Mouse (Mus musculus) lung, postnatal 0 days (tissue): ENCODE data around the gene Osm. TPM values are rescaled to one million over a fixed set of nuclear protein-coding genes. Genes with fewer than 3 reads are reported as not detected.

Source experiments
- ATAC-seq: fragments of 200-750 bp; cut with Nextera tagmentation; 2 replicates; pipeline ENCODE4 v1.8.0; 2017; ENCODE audit warnings: moderate library complexity
- DNase-seq: peaks from one replicate; pipeline ENCODE4 v3.0.0-alpha.2; 2016; ENCODE audit warnings: low spot score
- H3K27ac ChIP-seq: fragments of 300-500 bp; sonication (generic); 2 replicates; pipeline ENCODE4 v1.5.1; 2014; ENCODE audit warnings: antibody characterized with exemption, mild to moderate bottlenecking, low read length, mixed read lengths
- H3K27me3 ChIP-seq: fragments of 300-500 bp; sonication (generic); replicated peaks from 2 replicates; pipeline ENCODE4 v1.6.1; 2014; ENCODE audit warnings: low read length, mixed read lengths; ENCODE audit not compliant: insufficient read depth
- H3K36me3 ChIP-seq: fragments of 300-500 bp; sonication (generic); 2 replicates; pipeline ENCODE4 v1.6.1; 2014; ENCODE audit warnings: low read length, mixed read lengths; ENCODE audit not compliant: insufficient read depth
- H3K4me1 ChIP-seq: fragments of 300-500 bp; sonication (generic); 2 replicates; pipeline ENCODE4 v1.6.1; 2014; ENCODE audit warnings: antibody characterized with exemption, low read depth, low read length, mixed read lengths; ENCODE audit not compliant: insufficient read depth
- H3K4me2 ChIP-seq: fragments of 300-500 bp; sonication (generic); replicated peaks from 2 replicates; pipeline ENCODE4 v1.6.1; 2014; ENCODE audit warnings: low read depth, mild to moderate bottlenecking, low read length, moderate library complexity, mixed read lengths
- H3K4me3 ChIP-seq: fragments of 300-500 bp; sonication (generic); 2 replicates; pipeline ENCODE4 v1.5.1; 2014; ENCODE audit warnings: low read depth, low read length
- H3K9ac ChIP-seq: fragments of 300-500 bp; sonication (generic); replicated peaks from 2 replicates; pipeline ENCODE4 v1.6.1; 2014; ENCODE audit warnings: low read depth, mild to moderate bottlenecking
- H3K9me3 ChIP-seq: fragments of 300-500 bp; sonication (generic); 2 replicates; pipeline ENCODE4 v1.6.1; 2016; ENCODE audit warnings: low read length, mixed read lengths
- CTCF ChIP-seq: IDR thresholded peaks from 2 replicates; pipeline ENCODE4 v1.5.1; 2016; ENCODE audit warnings: antibody characterized with exemption, mild to moderate bottlenecking
- EP300 ChIP-seq: IDR thresholded peaks from 2 replicates; pipeline ENCODE4 v1.6.1; 2016; ENCODE audit warnings: antibody characterized with exemption, mild to moderate bottlenecking, control low read depth
- WGBS: fragments of 180-500 bp; shearing (Covaris S2); extraction: QIAGEN DNeasy Blood & Tissue Kit; methylation state at CpG from one replicate; pipeline ENCODE4 v1.1.7; 2014; 5-methylcytosine and 5-hydroxymethylcytosine counted together
- polyA plus RNA-seq: library from polyadenylated mRNA; unstranded; fragments of >200 nt; fragmentation: Nextera tagmentation; extraction: Ambion mirVana; gene quantifications from 2 replicates; pipeline ENCODE4 v1.2.1, GENCODE M21; 2015

Gene Osm
- polyA plus RNA-seq, 1 experiment from 2014 or later, result 0.69 TPM

GRCm38 (mm10) chr11:4193420-4193819 lies 42.8 kb upstream of the Osm start:
- Histone ChIP-seq H3K4me1 (peaks cover 7% of the 10 kb centered on the region; the same call in 1 of the 2 replicates), H3K4me3 (no peak overlapping the region), H3K9me3 (no peaks in the 10 kb centered on the region), H3K4me2 (no peak overlapping the region), H3K9ac (no peak overlapping the region), H3K27me3 (no peaks in the 10 kb centered on the region), H3K27ac (no peak overlapping the region), H3K36me3 (no peaks in the 10 kb centered on the region)
- no peak for ATAC-seq
- DNase-seq, result no peak
- TF ChIP-seq CTCF, result no peak
- no peak for TF ChIP-seq EP300

GRCm38 (mm10) chr11:4195597-4196031 lies 40.6 kb upstream of the Osm start:
- 69% methylated on average over 3 of the region's 3 CpGs for WGBS
- H3K27ac ChIP-seq, result 0 out of 2 replicates have a peak overlapping the region, but pooled peaks have one; percentile 33

GRCm38 (mm10) chr11:4196636-4197035 lies 39.6 kb upstream of the Osm start:
- no peaks in the 10 kb centered on the region for H3K4me1 ChIP-seq

More at GRCm38 (mm10) chr11:4195597-4196031, 40.6 kb upstream of the Osm start:
- Histone ChIP-seq H3K36me3 (no peaks in the 10 kb centered on the region), H3K27me3 (no peaks in the 10 kb centered on the region), H3K9me3 (no peaks in the 10 kb centered on the region), H3K4me1 (0 out of 2 replicates have a peak, but pooled peaks cover 3% of the 10 kb centered on the region), H3K9ac (no peak overlapping the region), H3K4me3 (no peak overlapping the region), H3K4me2 (no peak overlapping the region)
- DNase-seq, result no peak
- TF ChIP-seq EP300, result no peak
- TF ChIP-seq CTCF, result no peak
- no peak for ATAC-seq

GRCm38 (mm10) chr11:4197691-4198090 lies 38.5 kb upstream of the Osm start:
- ATAC-seq, result peak; percentile 62
- no peak for TF ChIP-seq EP300
- TF ChIP-seq CTCF, result no peak
- 38% methylated on average over 1 of the region's 1 CpGs for WGBS
- Histone ChIP-seq H3K27ac (peak overlapping the region; percentile 69), H3K36me3 (no peaks in the 10 kb centered on the region), H3K4me3 (no peak overlapping the region), H3K4me1 (0 out of 2 replicates have a peak, but pooled peaks cover 3% of the 10 kb centered on the region), H3K9me3 (no peaks in the 10 kb centered on the region), H3K9ac (no peak overlapping the region), H3K4me2 (no peak overlapping the region), H3K27me3 (no peaks in the 10 kb centered on the region)
- no peak for DNase-seq

More at GRCm38 (mm10) chr11:4196636-4197035, 39.6 kb upstream of the Osm start:
- TF ChIP-seq CTCF (no peak), EP300 (peak; percentile 73)
- Histone ChIP-seq H3K36me3 (no peaks in the 10 kb centered on the region), H3K9ac (no peak overlapping the region), H3K27me3 (no peaks in the 10 kb centered on the region), H3K4me3 (no peak overlapping the region), H3K27ac (0 out of 2 replicates have a peak overlapping the region, but pooled peaks have one; percentile 69), H3K9me3 (no peaks in the 10 kb centered on the region), H3K4me2 (no peak overlapping the region)
- WGBS, result 51% methylated on average over 8 of the region's 8 CpGs
- ATAC-seq (peak; percentile 95), DNase-seq (peak; percentile 87)

GRCm38 (mm10) chr11:4201981-4202700 lies 34.1 kb upstream of the Osm start:
- ATAC-seq, result no peak
- WGBS, result 49% methylated on average over 11 of the region's 11 CpGs
- peaks cover 10% of the 10 kb centered on the region; the same call in 1 of the 2 replicates for H3K4me1 ChIP-seq
- no peak for TF ChIP-seq EP300
- peak; percentile 20; the same call in 1 of the 2 replicates for TF ChIP-seq CTCF
- H3K9me3 ChIP-seq, result no peaks in the 10 kb centered on the region
- 0 out of 2 replicates have a peak overlapping the region, but pooled peaks have one; percentile 9 for H3K27ac ChIP-seq
- H3K36me3 ChIP-seq, result no peaks in the 10 kb centered on the region
- H3K4me3 ChIP-seq, result no peak overlapping the region
- H3K4me2 ChIP-seq, result no peak overlapping the region
- no peaks in the 10 kb centered on the region for H3K27me3 ChIP-seq
- DNase-seq, result no peak
- no peak overlapping the region for H3K9ac ChIP-seq

GRCm38 (mm10) chr11:4202995-4203704 lies 33.1 kb upstream of the Osm start:
- ATAC-seq (no peak), DNase-seq (no peak)
- Histone ChIP-seq H3K4me2 (no peak overlapping the region), H3K9ac (no peak overlapping the region), H3K36me3 (peaks cover 8% of the 10 kb centered on the region), H3K27ac (peak overlapping the region; percentile 87), H3K9me3 (no peaks in the 10 kb centered on the region), H3K27me3 (no peaks in the 10 kb centered on the region), H3K4me3 (no peak overlapping the region), H3K4me1 (peaks cover 13% of the 10 kb centered on the region; the same call in 1 of the 2 replicates)
- no peak for TF ChIP-seq CTCF
- no peak for TF ChIP-seq EP300
- WGBS, result 65% methylated on average over 12 of the region's 12 CpGs
